Mouse (Mus musculus) heart, adult 18-20 months (tissue): ENCODE data around the gene Qrich1. TPM values are rescaled to one million over a fixed set of nuclear protein-coding genes. Genes with fewer than 3 reads are reported as not detected.

Experiments used
- DNase-seq, 2 experiments: peaks; one replicate each; pipeline ENCODE4 v3.0.0; 2021 to 2022; ENCODE audit warnings: mixed read lengths in 1 of 2
- long read RNA-seq, 2 experiments: library from polyadenylated mRNA; stranded (forward); transcript quantifications; one replicate each; pipeline ENCODE4 v2.0.0; 2021
- total RNA-seq, 2 experiments: library from RNA; stranded (reverse); gene quantifications; 2 replicates each; pipeline ENCODE4 v1.2.3; 2021

The Qrich1 gene
- 10 to 100 TPM; 57.8 to 58.7 TPM for total RNA-seq
- long read RNA-seq, experiment 1, transcript Qrich1-202 (10 exons, 3,040 nt), result major isoform, 9 of 28 reads
- long read RNA-seq, experiment 1, partial matches to known transcripts, result 4 of 28 reads
- long read RNA-seq, experiment 1, other reads (novel, unspliced or antisense), result 14 of 28 reads
- long read RNA-seq, experiment 2, partial matches to known transcripts, result 3 of 11 reads
- long read RNA-seq, experiment 2, other reads (novel, unspliced or antisense), result 6 of 11 reads

DNA sequence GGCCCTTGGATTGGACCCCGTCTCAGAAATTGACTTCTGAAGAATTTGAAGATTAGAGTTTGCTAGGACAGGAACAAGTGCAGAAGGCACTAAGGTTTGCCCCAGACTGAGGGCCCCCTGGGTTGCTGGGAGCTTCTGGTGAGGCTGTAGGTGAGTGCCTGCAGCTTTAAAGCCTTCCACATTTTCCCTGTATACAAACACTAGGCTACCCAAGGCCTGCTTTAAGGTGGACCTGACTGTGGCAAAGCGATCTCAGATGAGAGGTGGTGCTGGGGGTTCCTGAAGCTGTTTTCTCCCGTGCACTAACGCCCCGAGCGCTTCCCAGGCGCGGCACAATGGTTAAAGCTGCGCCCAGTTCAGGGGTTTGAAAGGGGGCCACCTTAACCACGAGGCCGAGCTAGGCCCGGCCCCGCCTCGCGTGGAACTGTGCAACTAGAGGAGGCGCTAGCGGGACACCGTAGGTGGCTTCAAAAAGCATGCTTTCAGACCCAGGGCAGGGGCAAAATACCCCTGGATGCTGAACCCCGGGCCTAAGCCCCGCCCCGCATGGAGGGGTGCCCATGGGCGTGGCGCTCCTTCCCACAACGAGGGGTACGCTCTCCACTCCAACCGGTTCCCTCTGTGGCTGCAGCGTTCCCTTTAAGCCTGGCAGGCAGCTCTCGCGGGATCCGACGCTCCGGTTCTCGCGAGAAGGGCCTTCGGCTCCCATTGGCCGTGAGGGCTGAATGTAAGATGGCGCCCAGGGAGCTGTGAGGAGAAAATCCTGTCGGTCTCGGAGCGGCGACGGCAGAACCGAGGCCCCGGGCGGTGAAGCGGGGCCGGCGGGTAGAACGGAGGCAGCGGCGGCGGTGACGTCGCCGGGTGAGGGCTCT, at the start of gene Qrich1:
Gene Qrich1, plus strand, starts transcription at position 427 of the 872 bp plus-strand sequence.
- peak; percentile 97 for DNase-seq

DNA sequence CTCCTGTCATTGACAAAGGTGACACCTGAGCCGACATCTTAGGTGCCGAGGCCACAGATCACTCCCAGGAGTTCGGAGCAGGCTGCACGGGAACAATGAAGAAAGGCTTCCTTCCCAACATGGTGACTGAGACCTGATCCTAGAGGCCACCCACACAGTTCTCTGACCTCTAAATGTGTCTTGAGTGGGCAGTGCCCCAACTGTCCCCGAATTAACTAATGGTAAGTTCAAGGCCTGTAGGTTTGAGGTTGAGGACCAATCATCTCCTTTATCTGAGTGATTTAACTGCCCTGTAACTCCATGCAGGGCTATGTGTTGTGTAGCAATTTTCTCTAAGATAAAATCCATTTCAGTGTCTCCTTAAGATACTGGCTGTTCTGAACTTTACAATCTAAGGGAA, 47.2 kb upstream of the Qrich1 start:
- DNase-seq, result no peak

DNA sequence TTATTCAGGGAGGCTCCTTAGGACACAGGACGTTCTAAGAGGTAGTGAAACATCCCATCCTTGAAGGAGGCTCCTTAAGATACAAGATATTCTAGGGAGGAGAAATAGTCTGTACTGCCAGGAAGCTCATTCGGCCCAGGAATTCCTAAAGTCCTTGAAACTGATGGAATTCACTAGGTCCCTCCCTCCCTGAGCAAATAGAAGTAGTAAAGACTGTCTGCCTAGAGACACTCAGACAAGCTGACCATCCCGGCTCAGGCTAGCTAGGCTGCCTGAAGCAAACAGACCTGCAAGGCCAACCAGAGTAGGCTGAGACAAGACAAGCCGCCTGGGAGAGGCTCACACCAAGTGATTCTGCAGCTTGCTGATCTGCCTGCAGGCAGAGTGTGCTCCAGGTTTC, 46.8 kb upstream of the Qrich1 start:
- no peak for DNase-seq

DNA sequence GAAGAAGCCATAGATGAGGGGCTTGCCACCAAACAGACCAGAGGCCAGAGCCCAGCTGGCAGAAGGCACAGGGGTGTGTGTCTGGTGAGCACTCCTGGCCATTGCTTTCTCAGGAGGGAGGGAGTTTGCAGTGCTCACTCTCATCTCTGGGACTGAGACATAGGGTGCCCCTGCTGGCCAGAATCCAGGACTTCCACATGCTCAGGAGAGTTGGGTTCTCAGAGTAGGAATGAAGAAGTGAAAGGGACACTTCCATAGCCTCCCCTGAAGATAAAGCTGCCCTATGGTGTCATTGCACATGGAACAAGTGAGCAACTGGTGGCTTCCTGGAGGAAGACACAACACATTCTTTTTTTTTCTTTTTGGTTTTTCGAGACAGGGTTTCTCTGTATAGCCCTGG, 42.1 kb upstream of the Qrich1 start:
- no peak for DNase-seq

DNA sequence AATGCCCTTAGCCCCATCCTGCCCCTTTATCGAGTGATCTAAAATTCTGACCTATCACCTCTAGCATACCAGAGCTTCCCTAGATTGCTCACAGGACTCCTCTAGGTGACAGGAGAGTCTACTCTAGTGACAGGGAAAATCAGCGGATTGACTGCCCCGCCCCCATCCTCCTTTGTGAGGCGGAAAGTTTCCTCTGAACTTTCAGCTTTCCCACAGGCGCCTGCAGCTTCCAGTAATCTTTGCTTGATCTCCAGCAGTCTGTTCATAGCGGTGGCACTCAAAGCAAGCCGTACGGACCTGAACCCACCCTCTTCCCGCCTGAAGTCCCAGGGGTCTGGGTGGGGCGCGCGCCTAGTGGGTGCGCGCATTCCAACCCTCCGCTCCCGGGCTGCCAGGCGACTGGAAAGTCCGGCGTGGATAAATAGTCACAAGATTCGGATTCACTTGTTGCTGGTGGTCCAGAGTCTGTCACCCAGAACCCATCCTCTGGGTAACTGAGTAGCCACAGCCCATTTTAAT, 37.9 kb upstream of the Qrich1 start:
- peak; percentile 93 to 96 for DNase-seq

DNA sequence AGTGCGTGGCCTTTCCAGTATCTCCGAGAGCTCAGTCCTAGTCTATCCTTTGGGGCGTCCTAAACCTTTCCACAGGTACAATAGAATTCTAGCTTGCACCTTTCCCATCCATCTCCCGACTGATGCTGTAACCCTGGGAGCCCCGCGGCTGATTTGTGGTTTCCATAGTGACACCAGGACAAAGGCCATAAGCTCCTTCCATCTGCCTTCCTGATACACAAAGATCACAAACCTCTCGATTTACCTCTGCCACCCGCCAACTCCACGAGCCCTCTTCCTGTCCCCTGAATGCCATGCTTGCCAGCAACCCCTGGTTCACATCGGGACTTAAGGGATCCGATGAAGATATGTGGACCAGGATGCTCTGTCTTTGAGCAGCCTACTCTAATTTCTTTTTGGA, 37.4 kb upstream of the Qrich1 start:
- no peak for DNase-seq

DNA sequence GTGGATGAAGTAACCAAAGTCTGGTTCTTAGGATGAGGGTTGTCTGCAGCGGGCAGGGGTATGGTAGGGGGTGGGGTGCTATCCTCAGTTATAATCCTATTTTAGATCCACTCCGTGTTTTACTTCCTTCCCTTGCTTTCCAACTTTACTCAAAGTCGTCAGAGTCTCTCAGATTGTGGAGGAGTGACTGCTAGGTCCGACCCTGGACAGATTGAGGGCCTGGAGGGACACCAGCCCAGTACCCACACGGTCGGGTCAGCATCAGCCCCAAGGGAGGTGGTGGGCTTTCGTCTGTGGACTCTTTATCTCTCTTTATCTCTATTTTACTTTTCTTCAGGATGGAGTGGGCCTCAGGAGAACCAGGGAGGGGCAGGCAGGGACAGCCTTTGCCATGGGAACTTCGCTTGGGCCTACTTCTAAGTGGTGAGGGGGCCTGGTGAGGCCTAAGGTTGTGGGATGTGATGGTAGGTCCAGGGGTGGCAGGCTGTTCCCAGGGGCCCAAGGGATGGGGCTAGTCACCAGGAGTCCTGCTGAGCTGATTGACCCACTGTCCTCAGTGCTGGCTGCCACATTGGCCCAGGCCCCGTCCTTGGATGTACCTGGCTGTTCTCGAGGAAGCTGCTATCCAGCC, 36.8 kb upstream of the Qrich1 start, which contains the start of gene Lamb2:
Gene Lamb2, plus strand, starts transcription at position 16 of the 631 bp plus-strand sequence.
- DNase-seq, result peak; percentile 76 to 91

DNA sequence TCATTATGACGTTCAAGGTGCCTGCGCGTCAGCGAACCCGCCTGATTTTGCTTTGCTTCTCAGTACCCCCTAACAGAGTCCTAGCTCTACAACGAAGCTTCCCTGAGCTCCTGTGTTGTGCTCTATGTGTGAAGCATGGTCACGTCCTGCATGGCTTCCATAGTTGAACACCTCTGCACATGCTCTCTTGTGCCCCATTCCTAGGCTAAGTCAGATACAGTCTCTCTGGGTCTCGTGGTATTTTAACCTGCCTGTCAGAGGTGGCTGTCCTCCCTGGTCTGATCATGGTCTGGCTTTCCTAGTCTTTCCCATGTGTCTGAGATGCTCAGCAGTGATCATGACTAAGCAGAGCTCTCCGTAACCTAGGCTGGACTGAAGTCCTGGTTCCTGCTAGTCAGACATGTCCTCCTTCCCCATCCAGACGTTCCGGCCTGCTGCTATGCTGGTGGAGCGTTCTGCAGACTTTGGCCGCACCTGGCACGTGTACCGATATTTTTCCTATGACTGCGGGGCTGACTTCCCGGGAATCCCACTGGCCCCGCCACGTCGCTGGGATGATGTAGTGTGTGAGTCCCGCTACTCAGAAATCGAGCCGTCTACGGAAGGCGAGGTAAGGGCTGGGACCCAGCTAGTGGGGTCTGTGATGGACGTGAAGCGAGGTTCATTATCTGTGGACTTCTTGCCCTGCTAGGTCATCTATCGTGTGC, 35.6 kb upstream of the Qrich1 start:
- peak in 1 of 2 experiments; percentile 47 for DNase-seq

DNA sequence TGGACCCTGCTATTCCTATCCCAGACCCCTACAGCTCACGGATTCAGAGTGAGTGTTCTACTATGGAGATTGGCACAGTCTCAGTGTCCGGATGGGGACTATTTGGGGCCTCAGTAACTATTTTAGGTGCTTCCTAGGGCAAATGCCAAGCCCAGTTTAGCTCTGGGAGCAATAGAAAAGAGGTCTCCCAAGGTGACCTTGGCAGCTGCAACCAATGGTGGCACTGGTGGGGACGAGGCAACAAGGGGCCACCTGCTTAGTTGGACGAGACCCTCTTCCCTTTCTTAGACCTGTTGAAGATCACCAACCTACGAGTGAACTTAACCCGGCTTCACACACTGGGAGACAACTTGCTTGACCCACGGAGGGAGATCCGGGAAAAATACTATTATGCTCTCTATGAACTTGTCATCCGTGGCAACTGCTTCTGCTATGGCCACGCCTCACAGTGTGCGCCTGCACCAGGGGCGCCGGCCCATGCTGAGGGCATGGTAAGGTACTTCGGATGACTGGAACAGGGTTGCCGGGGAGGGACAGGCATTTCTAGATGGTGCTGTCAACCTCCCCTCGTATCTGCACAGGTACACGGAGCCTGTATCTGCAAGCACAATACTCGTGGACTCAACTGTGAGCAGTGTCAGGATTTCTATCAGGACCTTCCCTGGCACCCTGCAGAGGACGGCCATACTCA, 34.9 kb upstream of the Qrich1 start:
- DNase-seq, result peak; percentile 63 to 71

DNA sequence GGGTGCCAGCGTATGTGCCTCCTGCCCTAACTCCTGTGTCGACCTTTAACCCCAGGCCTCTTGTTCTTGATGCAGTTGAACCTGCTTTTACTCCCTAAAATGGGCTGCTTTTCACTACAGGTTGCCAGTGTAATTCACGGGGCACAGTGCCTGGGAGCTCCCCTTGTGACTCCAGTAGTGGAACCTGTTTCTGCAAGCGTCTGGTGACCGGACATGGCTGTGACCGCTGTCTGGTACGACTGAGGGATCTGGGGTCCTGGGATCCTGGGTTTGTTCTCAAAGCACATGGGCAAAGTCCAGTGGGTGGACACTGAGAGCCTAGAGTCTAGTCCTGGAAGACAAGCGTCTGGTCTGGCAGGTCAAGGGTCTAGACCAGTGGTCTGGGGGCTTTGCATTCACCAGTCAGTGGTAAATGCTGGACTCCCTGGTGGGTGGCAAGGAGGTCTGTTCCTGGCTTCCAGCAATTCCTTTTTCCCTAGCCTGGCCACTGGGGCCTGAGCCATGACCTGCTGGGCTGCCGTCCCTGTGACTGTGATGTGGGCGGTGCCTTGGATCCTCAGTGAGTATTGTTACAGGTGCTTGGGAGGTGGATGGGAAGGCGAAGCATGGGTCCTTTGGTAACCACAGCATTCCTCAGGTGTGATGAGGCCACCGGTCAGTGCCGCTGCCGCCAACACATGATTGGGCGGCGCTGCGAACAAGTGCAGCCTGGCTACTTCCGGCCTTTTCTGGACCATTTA, 33.4 kb upstream of the Qrich1 start:
- no peak for DNase-seq

DNA sequence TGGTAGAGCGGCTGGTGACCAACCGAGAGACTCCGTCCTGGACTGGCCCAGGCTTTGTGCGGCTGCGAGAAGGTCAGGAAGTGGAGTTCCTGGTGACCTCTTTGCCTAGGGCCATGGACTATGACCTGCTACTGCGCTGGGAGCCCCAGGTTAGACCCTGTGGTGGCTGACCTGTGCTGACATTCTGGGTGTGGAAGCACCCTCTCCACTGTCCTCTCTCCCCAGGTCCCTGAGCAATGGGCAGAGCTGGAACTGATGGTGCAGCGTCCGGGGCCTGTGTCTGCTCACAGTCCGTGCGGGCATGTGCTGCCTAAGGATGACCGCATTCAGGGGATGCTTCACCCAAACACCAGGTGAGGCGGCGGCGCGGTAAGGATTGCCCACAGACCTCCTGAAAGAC, 32.6 kb upstream of the Qrich1 start:
- peak in 1 of 2 experiments; percentile 2 for DNase-seq

DNA sequence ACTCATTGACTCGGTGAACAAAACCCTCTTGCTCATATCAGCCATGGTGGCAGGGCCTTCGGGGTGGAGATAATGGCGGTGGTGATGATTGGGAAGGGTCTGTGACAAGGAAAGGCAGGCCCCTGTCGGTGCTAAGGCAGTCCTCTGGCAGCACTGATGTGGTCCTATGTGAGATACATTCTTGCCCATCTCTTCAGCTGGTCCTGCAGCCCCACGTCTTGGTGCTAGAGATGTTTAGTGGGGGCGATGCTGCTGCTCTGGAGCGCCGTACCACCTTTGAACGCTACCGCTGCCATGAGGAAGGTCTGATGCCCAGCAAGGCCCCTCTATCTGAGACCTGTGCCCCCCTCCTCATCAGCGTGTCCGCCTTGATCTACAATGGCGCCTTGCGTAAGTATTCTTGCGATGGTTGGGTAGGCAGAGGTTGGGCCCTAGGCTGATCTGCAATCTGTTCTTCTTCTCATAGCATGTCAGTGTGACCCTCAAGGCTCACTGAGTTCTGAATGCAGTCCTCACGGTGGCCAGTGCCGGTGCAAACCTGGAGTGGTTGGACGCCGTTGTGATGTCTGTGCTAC, 31.2 kb upstream of the Qrich1 start:
- DNase-seq, result peak in 1 of 2 experiments; percentile 0

DNA sequence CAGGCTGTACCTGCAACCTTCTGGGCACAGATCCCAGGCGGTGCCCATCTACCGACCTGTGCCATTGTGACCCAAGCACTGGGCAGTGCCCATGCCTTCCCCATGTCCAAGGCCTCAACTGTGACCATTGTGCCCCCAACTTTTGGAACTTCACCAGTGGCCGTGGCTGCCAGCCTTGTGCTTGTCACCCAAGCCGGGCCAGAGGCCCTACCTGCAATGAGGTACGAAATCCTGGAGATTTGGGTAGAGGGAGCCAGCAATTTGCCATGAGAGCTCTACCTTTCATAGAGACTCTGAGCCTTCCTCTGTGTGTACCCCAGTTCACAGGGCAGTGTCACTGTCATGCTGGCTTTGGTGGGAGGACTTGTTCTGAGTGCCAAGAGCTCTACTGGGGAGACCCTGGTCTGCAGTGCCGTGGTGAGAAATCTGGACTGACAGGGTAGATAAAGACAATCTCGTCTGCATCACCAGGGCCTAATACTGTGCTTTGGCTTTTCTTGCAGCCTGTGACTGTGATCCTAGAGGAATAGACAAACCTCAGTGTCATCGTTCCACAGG, 29.6 kb upstream of the Qrich1 start:
- DNase-seq, result no peak

DNA sequence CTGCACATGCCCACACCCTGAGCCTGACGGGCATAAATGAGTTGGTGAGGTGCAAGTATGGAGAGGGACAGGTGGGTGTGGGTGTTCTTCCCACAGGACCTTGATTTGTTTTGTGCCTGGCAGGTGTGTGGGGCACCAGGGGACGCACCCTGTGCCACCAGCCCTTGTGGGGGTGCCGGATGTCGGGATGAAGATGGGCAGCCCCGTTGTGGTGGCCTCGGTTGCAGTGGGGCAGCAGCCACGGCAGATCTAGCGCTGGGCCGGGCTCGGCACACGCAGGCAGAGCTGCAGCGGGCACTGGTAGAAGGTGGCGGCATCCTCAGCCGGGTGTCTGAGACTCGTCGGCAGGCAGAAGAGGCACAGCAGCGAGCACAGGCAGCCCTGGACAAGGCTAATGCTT, 28.2 kb upstream of the Qrich1 start:
- DNase-seq, result no peak

DNA sequence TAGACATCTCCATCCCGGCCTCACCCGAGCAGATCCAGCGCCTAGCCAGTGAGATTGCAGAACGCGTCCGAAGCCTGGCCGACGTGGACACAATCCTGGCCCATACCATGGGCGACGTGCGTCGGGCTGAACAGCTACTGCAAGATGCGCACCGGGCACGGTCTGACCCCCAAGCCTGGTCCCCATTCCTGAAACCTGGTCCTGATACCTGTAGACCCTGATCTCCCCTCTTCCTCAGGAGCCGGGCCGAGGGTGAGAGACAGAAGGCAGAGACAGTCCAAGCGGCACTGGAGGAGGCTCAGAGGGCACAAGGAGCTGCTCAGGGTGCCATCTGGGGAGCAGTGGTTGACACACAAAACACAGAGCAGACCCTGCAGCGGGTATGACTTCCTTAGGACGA, 27.4 kb upstream of the Qrich1 start:
- DNase-seq, result no peak

DNA sequence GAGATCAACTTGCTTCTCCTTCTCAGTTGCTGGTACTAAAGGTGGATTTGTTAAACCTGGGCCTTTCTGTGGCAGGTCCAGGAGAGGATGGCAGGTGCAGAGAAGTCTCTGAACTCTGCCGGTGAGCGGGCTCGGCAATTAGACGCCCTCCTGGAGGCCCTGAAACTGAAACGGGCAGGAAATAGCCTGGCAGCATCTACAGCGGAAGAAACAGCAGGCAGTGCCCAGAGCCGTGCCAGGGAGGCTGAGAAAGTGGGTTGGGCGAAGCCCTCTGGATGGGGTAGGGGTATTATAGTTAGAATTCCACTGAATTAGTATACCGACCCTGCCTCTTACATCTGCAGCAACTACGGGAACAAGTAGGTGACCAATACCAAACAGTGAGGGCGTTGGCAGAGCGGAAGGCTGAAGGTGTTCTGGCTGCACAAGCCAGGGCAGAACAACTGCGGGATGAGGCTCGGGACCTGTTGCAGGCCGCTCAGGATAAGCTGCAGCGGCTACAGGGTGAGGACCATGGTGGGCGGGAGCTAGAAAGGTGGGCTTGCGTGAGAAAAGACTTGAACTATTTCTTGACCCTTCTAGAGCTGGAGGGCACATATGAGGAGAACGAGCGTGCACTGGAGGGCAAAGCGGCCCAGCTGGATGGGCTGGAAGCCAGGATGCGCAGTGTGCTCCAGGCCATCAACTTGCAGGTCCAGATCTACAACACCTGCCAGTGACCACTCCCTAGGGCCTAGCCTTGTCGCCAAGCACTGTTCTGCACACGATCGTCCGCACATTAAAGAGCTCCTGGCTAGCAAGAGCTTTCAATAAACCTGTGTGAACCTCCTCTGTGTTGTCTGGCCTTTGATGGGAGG, 26.7 kb upstream of the Qrich1 start:
- DNase-seq, result no peak

DNA sequence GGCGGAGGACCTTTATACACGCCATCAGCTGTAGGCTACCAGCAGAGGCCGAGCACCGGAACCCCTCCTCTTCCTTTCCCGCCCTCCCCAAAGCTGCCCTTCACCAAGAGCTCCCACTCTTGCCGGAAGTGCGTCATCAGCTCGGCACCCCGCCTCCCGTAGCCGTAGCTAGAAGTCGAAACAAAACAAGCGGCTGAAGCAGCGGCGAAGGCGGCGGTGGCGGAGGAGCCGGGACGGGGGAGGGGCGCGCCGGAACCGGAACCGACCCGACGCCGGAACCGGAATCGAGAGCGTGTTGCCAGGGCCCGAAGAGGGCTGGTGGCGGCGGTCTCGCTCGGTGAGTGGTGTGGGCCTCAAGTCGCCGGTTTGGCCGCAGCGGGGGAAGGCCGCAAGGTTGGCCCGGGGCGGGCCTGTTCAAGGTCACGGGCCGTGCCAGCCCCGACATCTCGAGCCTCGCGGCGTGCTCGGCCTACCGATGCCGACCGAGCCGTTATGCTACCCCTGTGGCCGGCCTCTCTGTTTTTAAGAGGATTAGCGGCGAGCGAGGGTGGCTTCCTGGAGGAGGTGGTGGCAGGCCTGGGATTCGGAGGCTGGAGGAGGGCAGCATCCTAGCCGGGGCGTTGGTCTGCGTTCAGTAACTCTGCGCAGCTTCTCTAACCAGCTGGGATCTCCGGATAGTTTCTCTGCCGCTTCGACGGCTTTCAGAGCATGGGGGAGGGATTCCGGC, 25.9 kb upstream of the Qrich1 start, which contains the start of gene Usp19:
Gene Usp19, plus strand, starts transcription at position 44 of the 727 bp plus-strand sequence.
- peak; percentile 96 to 98 for DNase-seq

DNA sequence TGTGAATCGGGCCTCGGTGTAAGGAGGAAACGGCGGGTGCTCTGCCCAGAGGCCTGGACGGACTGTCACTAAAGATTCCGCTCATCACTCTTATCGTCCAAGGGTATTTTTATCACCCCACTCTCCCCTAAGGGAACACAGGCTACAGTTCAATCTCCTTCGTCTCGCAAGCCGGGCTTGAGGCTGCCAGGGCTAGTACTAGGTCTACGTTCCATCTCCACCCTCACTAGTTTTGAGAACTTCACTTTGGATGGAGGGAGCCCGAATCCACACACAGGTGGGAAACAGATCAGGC, 25.4 kb upstream of the Qrich1 start:
- no peak for DNase-seq
